Mouse (Mus musculus) MEL (cell line): ENCODE data around the gene Pea15a.

Experiments
- CTCF ChIP-seq, 3 experiments: IDR thresholded peaks in 2 of 3; conservative IDR thresholded peaks in 1 of 3; 2 replicates each; pipeline ENCODE4 v1.5.1; 2011 to 2012; ENCODE audit warnings: low read length in 3 of 3, low read depth in 2 of 3, mild to moderate bottlenecking in 2 of 3, improper control_type of control experiment in 1 of 3, inconsistent platforms in 1 of 3, mixed read lengths in 1 of 3, moderate library complexity in 1 of 3; ENCODE audit not compliant: control insufficient read depth in 1 of 3, insufficient read depth in 1 of 3, poor library complexity in 1 of 3, severe bottlenecking in 1 of 3
- JUND ChIP-seq: IDR thresholded peaks from 2 replicates; pipeline ENCODE4 v1.6.1; 2011; ENCODE audit warnings: low read depth, mild to moderate bottlenecking, improper control_type of control experiment, low read length
- MAX ChIP-seq: IDR thresholded peaks from 2 replicates; pipeline ENCODE4 v1.6.1; 2011; ENCODE audit warnings: low read length, improper control_type of control experiment
- NRF1 ChIP-seq: IDR thresholded peaks from 2 replicates; pipeline ENCODE4 v1.6.1; 2014; ENCODE audit warnings: low read depth, mild to moderate bottlenecking, inconsistent platforms, low read length, improper control_type of control experiment, moderate library complexity; ENCODE audit not compliant: poor library complexity, insufficient read depth, severe bottlenecking
- ZC3H11A ChIP-seq: IDR thresholded peaks from 2 replicates; pipeline ENCODE4 v1.6.1; 2012; ENCODE audit warnings: low read depth, mild to moderate bottlenecking, inconsistent platforms, low read length, improper control_type of control experiment
- ZKSCAN1 ChIP-seq: IDR thresholded peaks from 2 replicates; pipeline ENCODE4 v1.6.1; 2012; ENCODE audit warnings: low read depth, mild to moderate bottlenecking, inconsistent platforms, low read length, improper control_type of control experiment, moderate library complexity

DNA sequence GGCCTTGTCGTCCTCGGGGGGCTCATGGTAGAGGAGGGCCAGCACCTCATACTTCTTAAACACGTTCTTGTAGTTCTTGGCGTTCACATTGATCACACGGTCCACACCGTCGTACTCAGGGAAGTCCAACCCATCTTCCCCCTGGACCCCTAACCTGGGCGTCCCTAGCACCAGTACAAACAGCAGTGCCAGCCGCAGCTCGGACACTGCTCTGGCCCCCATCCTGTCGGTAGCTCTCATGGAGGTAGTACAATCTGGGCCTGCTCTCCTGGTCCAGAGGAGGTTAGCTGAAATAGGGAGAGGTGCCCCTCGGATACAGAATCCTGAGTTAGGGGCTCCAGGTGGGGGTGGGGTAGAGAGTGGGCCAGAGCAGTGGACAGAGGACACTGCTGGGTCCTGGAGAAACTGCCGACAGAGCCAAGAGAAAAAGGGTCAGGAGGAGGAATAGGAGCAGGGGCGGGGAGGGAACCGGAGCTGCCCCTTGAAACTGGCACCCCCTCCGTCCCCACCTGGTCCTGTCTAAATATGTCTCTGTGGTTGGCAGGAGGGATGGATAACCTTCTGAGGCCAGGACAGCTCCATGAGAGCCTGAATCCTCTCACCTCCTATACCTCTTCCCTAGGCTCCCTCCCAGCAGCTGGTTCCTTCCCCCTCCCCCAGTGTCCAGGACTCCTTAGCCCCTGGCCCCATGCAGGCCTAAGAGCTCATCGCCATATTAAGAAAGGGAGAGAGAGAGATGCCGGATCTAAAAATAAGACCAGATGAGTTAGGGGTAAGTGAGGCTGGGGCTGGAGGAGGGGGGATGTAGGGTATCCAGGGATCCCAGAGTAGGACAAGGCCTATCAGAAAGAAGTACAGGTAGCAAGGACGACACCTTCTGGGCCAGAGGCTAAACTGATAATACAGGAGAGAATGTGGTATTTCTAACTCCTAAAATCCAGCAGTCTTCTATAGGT, 13.1 kb upstream of the Pea15a start, which contains the start of gene Casq1:
- TF ChIP-seq NRF1: no peak
- TF ChIP-seq MAX: no peak
- TF ChIP-seq CTCF (IDR thresholded peaks at IDR 0.05 in 2 of 3, conservative IDR thresholded peaks at IDR 0.05 in 1 of 3; ENCODE audit: control insufficient read depth in 1 of 3, insufficient read depth in 1 of 3, low read depth in 2 of 3, low read length in 3 of 3, poor library complexity in 1 of 3, severe bottlenecking in 1 of 3): no peak
- no peak for TF ChIP-seq ZKSCAN1
- no peak for TF ChIP-seq JUND
- no peak for TF ChIP-seq ZC3H11A
